Mouse (Mus musculus) hindbrain, embryonic 14.5 days (tissue): ENCODE measurements around the gene Tfpt. TPM values are rescaled to one million over a fixed set of nuclear protein-coding genes. Genes with fewer than 3 reads are reported as not detected.

ENCODE experiments used
- ATAC-seq: fragments of 200-750 bp; cut with Nextera tagmentation; 2 replicates; pipeline ENCODE4 v1.8.0; 2017; ENCODE audit warnings: moderate number of reproducible peaks, mild to moderate bottlenecking, moderate TSS enrichment, moderate library complexity; ENCODE audit not compliant: low FRiP score
- DNase-seq: peaks from one replicate; pipeline ENCODE4 v3.0.0-alpha.2; 2015; ENCODE audit warnings: low spot score
- H3K27ac ChIP-seq: fragments of 300-500 bp; sonication (generic); 2 replicates; pipeline ENCODE4 v1.5.1; 2014; ENCODE audit warnings: mild to moderate bottlenecking, moderate library complexity
- H3K27me3 ChIP-seq: fragments of 300-500 bp; sonication (generic); 2 replicates; pipeline ENCODE4 v1.6.1; 2014; ENCODE audit warnings: mild to moderate bottlenecking, low read length, mixed read lengths; ENCODE audit not compliant: control insufficient read depth, insufficient read depth
- H3K36me3 ChIP-seq: fragments of 300-500 bp; sonication (generic); replicated peaks from 2 replicates; pipeline ENCODE4 v1.6.1; 2014; ENCODE audit not compliant: control insufficient read depth, insufficient read depth
- H3K4me1 ChIP-seq: fragments of 300-500 bp; sonication (generic); replicated peaks from 2 replicates; pipeline ENCODE4 v1.6.1; 2014; ENCODE audit warnings: antibody characterized with exemption, low read length, mixed read lengths; ENCODE audit not compliant: control insufficient read depth, insufficient read depth
- H3K4me2 ChIP-seq: fragments of 300-500 bp; sonication (generic); replicated peaks from 2 replicates; pipeline ENCODE4 v1.6.1; 2014; ENCODE audit warnings: mild to moderate bottlenecking, moderate library complexity
- H3K4me3 ChIP-seq: fragments of 300-500 bp; sonication (generic); replicated peaks from 2 replicates; pipeline ENCODE4 v1.5.1; 2014; ENCODE audit warnings: mild to moderate bottlenecking, low read length
- H3K9ac ChIP-seq: fragments of 300-500 bp; sonication (generic); 2 replicates; pipeline ENCODE4 v1.6.1; 2014
- H3K9me3 ChIP-seq: fragments of 300-500 bp; sonication (generic); 2 replicates; pipeline ENCODE4 v1.6.1; 2016; ENCODE audit warnings: low read length; ENCODE audit not compliant: control insufficient read depth
- WGBS: fragments of 180-500 bp; shearing (Covaris S2); extraction: QIAGEN DNeasy Blood & Tissue Kit; methylation state at CpG from one replicate; pipeline ENCODE4 v1.1.7; 2014; 5-methylcytosine and 5-hydroxymethylcytosine counted together
- polyA plus RNA-seq: library from polyadenylated mRNA; unstranded; fragments of >200 nt; fragmentation: Nextera tagmentation; extraction: Ambion mirVana; gene quantifications from 2 replicates; pipeline ENCODE4 v1.2.1, GENCODE M21; 2014

Gene Tfpt
- 27.0 and 31.7 TPM in 2 replicates for polyA plus RNA-seq

DNA sequence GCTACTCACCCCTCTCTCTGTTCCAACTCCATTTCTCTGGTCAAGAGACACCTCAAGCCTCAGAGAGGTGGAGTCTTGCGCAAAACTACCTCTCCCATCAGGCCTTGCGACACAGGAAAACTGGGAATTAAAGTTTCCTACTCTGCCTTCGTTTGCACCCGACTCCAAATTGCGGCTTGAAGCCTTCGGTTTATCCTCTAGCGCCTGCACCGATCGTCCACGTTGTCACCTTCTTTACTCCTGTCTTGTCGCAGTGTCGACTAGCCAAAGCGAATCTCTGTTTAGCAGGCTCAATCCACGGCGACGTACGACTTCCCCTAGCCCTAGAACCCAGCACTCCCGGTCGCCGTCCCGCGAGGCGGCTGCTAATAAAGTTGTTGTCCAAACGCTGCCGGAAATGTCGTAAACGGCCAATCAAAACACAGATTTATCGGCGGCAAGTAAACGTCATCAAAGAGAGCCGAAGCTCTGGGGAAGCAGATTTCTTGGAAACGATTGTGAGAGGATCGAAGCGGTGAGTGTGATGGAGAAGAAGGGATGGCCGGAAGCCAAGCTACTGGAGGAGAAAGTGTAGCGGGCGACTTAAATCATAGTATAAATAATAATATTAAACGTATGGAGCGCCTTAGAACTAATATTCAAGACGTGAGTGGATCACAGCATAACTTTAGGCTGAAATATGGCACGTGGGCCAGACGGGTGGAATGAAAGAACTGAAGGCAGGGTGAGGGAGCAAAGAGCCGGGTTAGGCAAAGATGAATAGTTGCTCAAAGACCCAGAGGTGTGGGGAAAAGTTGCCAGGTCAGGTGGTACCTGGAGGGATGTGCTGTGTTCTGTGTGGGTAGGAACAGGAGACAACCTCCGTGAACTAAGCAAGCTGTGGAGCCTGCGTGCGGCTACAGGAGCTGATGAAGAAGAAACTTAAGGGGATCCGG is at the start of gene Tfpt, which contains the start of gene Prpf31:
Gene Tfpt (minus strand): TSS at position 387 of the 935 bp plus-strand sequence.
Gene Prpf31 (plus strand): TSS at position 443 of the 935 bp plus-strand sequence.
- 1% methylated on average over 47 of the region's 47 CpGs for whole genome bisulfite sequencing

GRCm38 (mm10) chr7:3677342-3677741 is 47.6 kb upstream of the Tfpt start, which contains the start of gene Tmc4:
Gene Tmc4 (minus strand): TSS chr7:3677553.
- Histone ChIP-seq H3K4me1 (no peaks in the 10 kb centered on the region), H3K4me2 (no peak within 1 kb of the TSS), H3K27ac (no peak within 1 kb of the TSS), H3K27me3 (no peaks in the 10 kb centered on the region), H3K9ac (no peak within 1 kb of the TSS), H3K4me3 (no peak within 1 kb of the TSS), H3K36me3 (peaks cover 31% of the 10 kb centered on the region), H3K9me3 (no peaks in the 10 kb centered on the region)
- ATAC-seq (no peak), DNase-seq (no peak)
- WGBS: 65% methylated on average over 9 of the region's 9 CpGs

More for the DNA sequence above, at the start of gene Tfpt, which contains the start of gene Prpf31:
- H3K27ac ChIP-seq: peak within 1 kb of the TSS; percentile 70
- no peaks in the 10 kb centered on the region for H3K27me3 ChIP-seq
- peaks cover 36% of the 10 kb centered on the region for H3K36me3 ChIP-seq
- peak within 1 kb of the TSS; percentile 66 for H3K9ac ChIP-seq
- ATAC-seq (peak; percentile 90), DNase-seq (peak; percentile 98)
- H3K4me3 ChIP-seq: peak within 1 kb of the TSS; percentile 54
- H3K4me1 ChIP-seq: peaks cover 18% of the 10 kb centered on the region
- peak within 1 kb of the TSS; percentile 80 for H3K4me2 ChIP-seq
- H3K9me3 ChIP-seq: no peaks in the 10 kb centered on the region

DNA sequence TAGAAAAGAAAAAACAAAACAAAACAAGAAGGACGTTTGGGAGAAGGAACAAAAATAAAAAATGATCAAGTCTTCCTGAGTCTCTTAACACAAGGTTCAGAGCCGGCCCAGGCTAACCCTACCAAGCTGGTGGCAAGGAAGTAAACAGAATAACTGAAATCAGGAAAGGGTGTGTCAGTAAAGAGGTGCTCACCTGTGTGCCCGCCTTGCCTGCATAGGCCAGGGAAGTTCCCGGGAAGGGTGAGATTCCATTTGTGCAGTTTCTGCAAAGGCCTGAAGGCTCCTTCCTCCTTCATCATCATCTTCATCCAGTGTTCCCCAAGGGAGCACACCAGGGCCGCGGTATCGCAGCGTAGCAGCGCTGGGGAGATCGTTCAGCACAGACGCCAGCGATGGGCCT is 46.6 kb upstream of the Tfpt start:
- no peaks in the 10 kb centered on the region for H3K27me3 ChIP-seq
- H3K4me1 ChIP-seq: no peaks in the 10 kb centered on the region
- no peaks in the 10 kb centered on the region for H3K9me3 ChIP-seq
- DNase-seq (no peak), ATAC-seq (no peak)
- no peak overlapping the region for H3K9ac ChIP-seq
- no peak overlapping the region for H3K4me2 ChIP-seq
- peaks cover 29% of the 10 kb centered on the region for H3K36me3 ChIP-seq
- WGBS: 91% methylated on average over 12 of the region's 12 CpGs
- no peak overlapping the region for H3K4me3 ChIP-seq
- no peak overlapping the region for H3K27ac ChIP-seq

- Histone ChIP-seq H3K9me3 (no peaks in the 10 kb centered on the region), H3K36me3 (peaks cover 21% of the 10 kb centered on the region), H3K27me3 (no peaks in the 10 kb centered on the region), H3K4me3 (no peak overlapping the region), H3K4me2 (no peak overlapping the region), H3K27ac (no peak overlapping the region), H3K4me1 (no peaks in the 10 kb centered on the region), H3K9ac (no peak overlapping the region)
- 74% methylated on average over 3 of the region's 3 CpGs for WGBS
- DNase-seq: no peak
- ATAC-seq: no peak; the same call in 1 of the 2 replicates
Measured at GRCm38 (mm10) chr7:3675228-3675548, 45.5 kb upstream of the Tfpt start.

GRCm38 (mm10) chr7:3674507-3675227 is 44.9 kb upstream of the Tfpt start:
- WGBS: 71% methylated on average over 10 of the region's 10 CpGs
- DNase-seq: peak; percentile 90
- Histone ChIP-seq H3K4me1 (no peaks in the 10 kb centered on the region), H3K4me3 (no peak overlapping the region), H3K9me3 (no peaks in the 10 kb centered on the region), H3K4me2 (no peak overlapping the region), H3K27me3 (no peaks in the 10 kb centered on the region), H3K9ac (no peak overlapping the region), H3K27ac (no peak overlapping the region), H3K36me3 (peaks cover 15% of the 10 kb centered on the region)
- ATAC-seq: peak; percentile 87

- Histone ChIP-seq H3K27me3 (no peaks in the 10 kb centered on the region), H3K4me3 (no peak overlapping the region), H3K9ac (no peak overlapping the region), H3K4me2 (no peak overlapping the region), H3K36me3 (peaks cover 13% of the 10 kb centered on the region), H3K27ac (no peak overlapping the region), H3K9me3 (no peaks in the 10 kb centered on the region), H3K4me1 (peaks cover 15% of the 10 kb centered on the region)
- ATAC-seq: no peak
- DNase-seq: no peak
- WGBS: 19% methylated on average over 14 of the region's 14 CpGs
Measured at GRCm38 (mm10) chr7:3666921-3667391, 37.2 kb upstream of the Tfpt start.

- Histone ChIP-seq H3K4me3 (peak within 1 kb of the TSS; percentile 61), H3K4me2 (peak within 1 kb of the TSS; percentile 69), H3K27ac (peak within 1 kb of the TSS; percentile 82), H3K36me3 (peaks cover 28% of the 10 kb centered on the region), H3K27me3 (no peaks in the 10 kb centered on the region), H3K9me3 (no peaks in the 10 kb centered on the region), H3K9ac (peak within 1 kb of the TSS; percentile 70), H3K4me1 (peaks cover 15% of the 10 kb centered on the region)
- WGBS: 4% methylated on average over 45 of the region's 45 CpGs
- ATAC-seq (peak; percentile 99), DNase-seq (peak; percentile 97)
Measured at GRCm38 (mm10) chr7:3665215-3666114, 35.7 kb upstream of the Tfpt start, which contains the start of gene Leng1. Gene Leng1 (minus strand): TSS chr7:3665840.

DNA sequence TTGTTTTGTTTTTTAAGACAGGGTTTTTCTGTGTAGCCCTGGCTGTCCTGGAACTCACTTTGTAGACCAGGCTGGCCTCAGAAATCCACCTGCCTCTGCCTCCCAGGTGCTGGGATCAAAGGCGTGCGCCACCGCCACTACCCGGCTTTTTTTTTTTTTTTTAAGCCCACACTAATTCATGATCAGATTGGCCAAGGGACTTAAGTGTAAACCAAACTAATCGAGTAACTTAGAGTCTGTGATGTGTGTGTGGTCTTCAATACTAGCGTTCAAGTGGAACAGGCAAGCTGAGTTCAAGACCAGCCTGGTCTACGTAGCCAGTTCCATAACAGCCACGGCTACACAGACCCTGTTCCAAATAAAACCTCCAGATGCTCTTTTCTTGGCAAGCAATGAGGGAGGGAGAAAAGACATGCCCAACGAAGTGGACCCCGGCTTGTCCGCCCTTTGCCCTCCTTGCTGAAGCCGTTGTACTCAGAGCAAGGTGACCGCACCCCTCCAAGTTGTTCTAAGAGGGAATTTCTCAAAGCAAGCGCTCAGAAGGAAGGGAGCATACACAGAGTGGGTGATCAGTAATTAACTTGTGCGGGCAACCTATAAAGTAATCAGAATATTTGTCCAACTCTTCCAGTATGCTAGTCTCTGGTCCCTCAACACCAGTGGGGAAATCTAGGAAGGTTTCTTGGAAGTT is 34.9 kb upstream of the Tfpt start:
- Histone ChIP-seq H3K27ac (peak overlapping the region; percentile 82), H3K4me2 (peak overlapping the region; percentile 69), H3K27me3 (no peaks in the 10 kb centered on the region), H3K9ac (peak overlapping the region; percentile 70), H3K36me3 (peaks cover 36% of the 10 kb centered on the region), H3K9me3 (no peaks in the 10 kb centered on the region), H3K4me3 (peak overlapping the region; percentile 61), H3K4me1 (peaks cover 15% of the 10 kb centered on the region)
- 35% methylated on average over 15 of the region's 15 CpGs for WGBS
- peak; percentile 24; the same call in 1 of the 2 replicates for ATAC-seq
- DNase-seq: no peak
